Mouse (Mus musculus) left cerebral cortex, postnatal 4 days (tissue): ENCODE measurements at regions not wholly inside any gene's neighbourhood (a gene's known extent, or its start where the extent isn't known, plus 50 kb on each side); places are given as distances from the start of the nearest gene placed in this dataset.

ENCODE experiments used
- DNase-seq: peaks from one replicate; pipeline ENCODE4 v3.0.0-alpha.2; 2022
- intact Hi-C: fragments of 180-260 bp; cut with DNase I; formaldehyde crosslinking; loops from one replicate; pipeline ENCODE4 v1.15.1; 2025

GRCm38 (mm10) chr1:90449571-90450226 is 153.1 kb upstream of the Cops8 start:
- intact Hi-C loops: no loop called here
- no peak for DNase-seq

GRCm38 (mm10) chr1:90451942-90452557 is 150.7 kb upstream of the Cops8 start:
- no peak for DNase-seq
- intact Hi-C loops: no loop called here

GRCm38 (mm10) chr1:90454263-90454662 is 148.5 kb upstream of the Cops8 start:
- DNase-seq: no peak
- intact Hi-C loops: no loop called here

- DNase-seq: peak; percentile 61
- intact Hi-C loops: no loop called here
Observed at GRCm38 (mm10) chr1:90457396-90457795, 145.4 kb upstream of the Cops8 start.

GRCm38 (mm10) chr1:90458176-90458575 is 144.6 kb upstream of the Cops8 start:
- intact Hi-C loops: no loop called here
- DNase-seq: no peak

- intact Hi-C loops: no loop called here
- DNase-seq: no peak
Observed at GRCm38 (mm10) chr1:90461699-90462098, 141.1 kb upstream of the Cops8 start.

- intact Hi-C loops: no loop called here
- DNase-seq: no peak
Observed at GRCm38 (mm10) chr1:90463302-90463701, 139.5 kb upstream of the Cops8 start.

- no peak for DNase-seq
- intact Hi-C loops: no loop called here
Observed at GRCm38 (mm10) chr1:90467646-90468045, 135.1 kb upstream of the Cops8 start.

- intact Hi-C loops: no loop called here
- no peak for DNase-seq
Observed at GRCm38 (mm10) chr1:90470996-90471395, 131.8 kb upstream of the Cops8 start.

- no peak for DNase-seq
- intact Hi-C loops: no loop called here
Observed at GRCm38 (mm10) chr1:90471806-90472205, 131.0 kb upstream of the Cops8 start.

GRCm38 (mm10) chr1:90475060-90475813 is 127.5 kb upstream of the Cops8 start:
- intact Hi-C loops: no loop called here
- no peak for DNase-seq

GRCm38 (mm10) chr1:90476556-90477243 is 126.1 kb upstream of the Cops8 start:
- intact Hi-C loops: no loop called here
- no peak for DNase-seq

- no peak for DNase-seq
- intact Hi-C loops: no loop called here
Observed at GRCm38 (mm10) chr1:90478839-90479238, 123.9 kb upstream of the Cops8 start.

- intact Hi-C loops: no loop called here
- no peak for DNase-seq
Observed at GRCm38 (mm10) chr1:90481247-90481646, 121.5 kb upstream of the Cops8 start.

- DNase-seq: no peak
- intact Hi-C loops: no loop called here
Observed at GRCm38 (mm10) chr1:90481708-90482107, 121.1 kb upstream of the Cops8 start.

- peak; percentile 81 for DNase-seq
- intact Hi-C loops: no loop called here
Observed at GRCm38 (mm10) chr1:90486349-90486839, 116.4 kb upstream of the Cops8 start.

GRCm38 (mm10) chr1:90487886-90488285 is 114.9 kb upstream of the Cops8 start:
- no peak for DNase-seq
- intact Hi-C loops: no loop called here

GRCm38 (mm10) chr1:90488991-90489390 is 113.8 kb upstream of the Cops8 start:
- intact Hi-C loops: no loop called here

GRCm38 (mm10) chr1:90490335-90490734 is 112.4 kb upstream of the Cops8 start:
- intact Hi-C loops: no loop called here
- DNase-seq: no peak

More at GRCm38 (mm10) chr1:90488991-90489390, 113.8 kb upstream of the Cops8 start:
- no peak for DNase-seq

- intact Hi-C loops: no loop called here
- DNase-seq: no peak
Observed at GRCm38 (mm10) chr1:90493481-90493880, 109.3 kb upstream of the Cops8 start.

GRCm38 (mm10) chr1:90495174-90495573 is 107.6 kb upstream of the Cops8 start:
- DNase-seq: no peak
- intact Hi-C loops: no loop called here
